ENCODE assay signal across 1 mouse cellular context in the genomic region with DNA sequence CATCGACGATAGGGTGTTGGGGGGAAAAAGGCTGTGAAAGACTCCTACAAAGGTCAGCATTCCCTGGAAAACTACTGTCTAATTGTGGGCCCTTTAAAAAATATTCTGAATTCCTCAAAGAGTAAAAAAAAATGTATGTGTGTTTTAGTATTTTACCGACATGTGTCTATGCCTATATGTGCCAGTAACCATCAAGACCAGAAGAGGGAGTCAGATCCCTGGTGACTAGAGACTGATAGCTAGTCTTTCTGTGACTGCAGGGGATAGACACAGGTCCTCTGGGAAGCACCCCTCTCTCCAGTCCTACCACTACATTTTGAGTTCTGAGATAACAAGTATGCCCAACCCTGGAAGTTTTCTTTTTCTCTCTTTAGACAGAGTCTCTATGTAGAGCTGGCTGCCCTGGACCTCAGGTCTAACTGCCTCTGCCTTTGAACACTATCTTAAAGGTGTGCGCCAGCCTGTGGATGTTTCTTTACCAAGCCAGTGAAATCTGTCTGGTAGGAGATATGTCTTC.
TF ChIP-seq lines count a peak whose summit lies in the region.

No protein-coding gene starts in this region.

TF ChIP-seq in C2C12, 6 proteins besides CTCF, POLR2A, EP300 and RAD21 (continued from another document):
- TF ChIP-seq FOSL1 (IDR thresholded peaks at IDR 0.05; ENCODE audit: insufficient read depth, low read length, poor library complexity, severe bottlenecking): no peak
- TF ChIP-seq USF1 (IDR thresholded peaks at IDR 0.05; ENCODE audit: low read depth): no peak
- no peak for TF ChIP-seq MAX (IDR thresholded peaks at IDR 0.05)
